Mouse (Mus musculus) forebrain, postnatal 0 days (tissue): ENCODE results near the gene Tmem198. TPM values are rescaled to one million over a fixed set of nuclear protein-coding genes. Genes with fewer than 3 reads are reported as not detected.
A peak's percentile ranks its signal among the peaks of the same experiment; 100 is the strongest.

Experiments
- ATAC-seq: fragments of 200-750 bp; cut with Nextera tagmentation; 2 replicates; pipeline ENCODE4 v1.8.0; 2017; ENCODE audit warnings: mild to moderate bottlenecking, moderate library complexity
- DNase-seq: peaks from one replicate; pipeline ENCODE4 v3.0.0-alpha.2; 2015
- H3K27ac ChIP-seq: fragments of 300-500 bp; sonication (generic); 2 replicates; pipeline ENCODE4 v1.5.1; 2014; ENCODE audit warnings: low read depth, mild to moderate bottlenecking, antibody characterized with exemption, low read length, moderate library complexity, mixed read lengths
- H3K27me3 ChIP-seq: fragments of 300-500 bp; sonication (generic); 2 replicates; pipeline ENCODE4 v1.6.1; 2014; ENCODE audit warnings: mild to moderate bottlenecking, low read length, mixed read lengths; ENCODE audit not compliant: insufficient read depth
- H3K36me3 ChIP-seq: fragments of 300-500 bp; sonication (generic); 2 replicates; pipeline ENCODE4 v1.6.1; 2014; ENCODE audit warnings: mild to moderate bottlenecking, moderate library complexity; ENCODE audit not compliant: insufficient read depth
- H3K4me1 ChIP-seq: fragments of 300-500 bp; sonication (generic); 2 replicates; pipeline ENCODE4 v1.6.1; 2014; ENCODE audit warnings: antibody characterized with exemption; ENCODE audit not compliant: insufficient read depth
- H3K4me2 ChIP-seq: fragments of 300-500 bp; sonication (generic); 2 replicates; pipeline ENCODE4 v1.6.1; 2014; ENCODE audit warnings: low read depth, mild to moderate bottlenecking, moderate library complexity
- H3K4me3 ChIP-seq: fragments of 300-500 bp; sonication (generic); 2 replicates; pipeline ENCODE4 v1.5.1; 2014; ENCODE audit warnings: low read depth, low read length, mixed read lengths
- H3K9ac ChIP-seq: fragments of 300-500 bp; sonication (generic); 2 replicates; pipeline ENCODE4 v1.6.1; 2014; ENCODE audit warnings: mild to moderate bottlenecking
- H3K9me3 ChIP-seq: fragments of 300-500 bp; sonication (generic); 2 replicates; pipeline ENCODE4 v1.6.1; 2016; ENCODE audit warnings: low read length
- CTCF ChIP-seq: sonication (generic); IDR thresholded peaks from 2 replicates; pipeline ENCODE4 v1.5.1; 2016; ENCODE audit warnings: antibody characterized with exemption, control low read depth, low read depth
- WGBS: fragments of 180-500 bp; shearing (Covaris S2); extraction: QIAGEN DNeasy Blood & Tissue Kit; methylation state at CpG from one replicate; pipeline ENCODE4 v1.1.7; 2014; 5-methylcytosine and 5-hydroxymethylcytosine counted together
- polyA plus RNA-seq: library from polyadenylated mRNA; unstranded; fragments of >200 nt; fragmentation: Nextera tagmentation; extraction: Ambion mirVana; gene quantifications from 2 replicates; pipeline ENCODE4 v1.2.1, GENCODE M21; 2015
- total RNA-seq: library from RNA; depleted of rRNA; stranded (reverse); fragments of >200 nt; gene quantifications from 2 replicates; pipeline ENCODE4 v1.2.3, GENCODE M21; 2014

Gene Tmem198
- total and polyA plus RNA-seq, 2 experiments from 2014 or later, result 54.8 to 61.2 TPM

GRCm38 (mm10) chr1:75460297-75460696, 19.0 kb upstream of the Tmem198 start:
- 55% methylated on average over 7 of the region's 7 CpGs for WGBS
- Histone ChIP-seq H3K27ac (no peak overlapping the region), H3K9me3 (no peaks in the 10 kb centered on the region), H3K9ac (no peak overlapping the region), H3K36me3 (no peaks in the 10 kb centered on the region), H3K4me3 (no peak overlapping the region), H3K4me1 (peaks cover 3% of the 10 kb centered on the region), H3K4me2 (no peak overlapping the region), H3K27me3 (peaks cover 16% of the 10 kb centered on the region)
- ATAC-seq (no peak), DNase-seq (no peak)
- no peak for TF ChIP-seq CTCF

- ATAC-seq (no peak), DNase-seq (no peak)
- peaks cover under 1% of the 10 kb centered on the region; the same call in 1 of the 2 replicates for H3K27me3 ChIP-seq
- no peaks in the 10 kb centered on the region for H3K36me3 ChIP-seq
- H3K4me2 ChIP-seq, result no peak overlapping the region
- H3K4me3 ChIP-seq, result no peak overlapping the region
- no peaks in the 10 kb centered on the region for H3K9me3 ChIP-seq
- H3K4me1 ChIP-seq, result peaks cover 4% of the 10 kb centered on the region
- no peak for TF ChIP-seq CTCF
- H3K27ac ChIP-seq, result no peak overlapping the region
- H3K9ac ChIP-seq, result no peak overlapping the region
- WGBS, result 63% methylated on average over 1 of the region's 1 CpGs
Measured at GRCm38 (mm10) chr1:75462636-75463035, 16.7 kb upstream of the Tmem198 start.

DNA sequence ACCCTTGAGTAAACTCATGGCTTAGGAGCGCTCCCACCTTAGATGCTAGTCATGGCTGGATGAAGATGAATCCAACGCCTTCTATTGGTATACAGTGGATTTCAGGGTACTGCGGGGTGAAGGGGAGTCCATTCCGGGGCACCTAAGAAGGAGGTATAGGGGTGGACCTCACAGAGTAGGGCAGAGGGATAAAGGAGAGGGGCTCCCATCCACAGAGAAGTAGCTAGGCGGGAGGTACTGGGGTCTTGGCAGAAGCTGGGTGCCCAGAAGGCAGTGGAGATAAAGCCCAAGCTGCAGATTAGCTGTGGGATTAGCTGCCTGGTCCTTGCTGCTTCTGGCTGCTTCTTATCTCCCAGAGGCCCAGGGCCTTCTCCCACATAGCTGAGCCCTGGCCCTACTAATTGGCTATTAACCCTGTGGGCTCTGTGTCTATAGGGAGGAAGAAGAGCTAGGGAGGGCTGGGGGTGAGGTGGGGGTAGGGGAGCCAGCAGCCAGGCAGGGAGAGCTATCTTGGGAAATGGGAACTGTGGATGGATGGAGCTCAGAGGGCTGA, 15.6 kb upstream of the Tmem198 start:
- H3K9ac ChIP-seq, result no peak overlapping the region
- no peak overlapping the region for H3K4me3 ChIP-seq
- H3K36me3 ChIP-seq, result no peaks in the 10 kb centered on the region
- H3K4me1 ChIP-seq, result peaks cover 4% of the 10 kb centered on the region
- DNase-seq, result no peak
- TF ChIP-seq CTCF, result no peak
- peaks cover 3% of the 10 kb centered on the region; the same call in 1 of the 2 replicates for H3K27me3 ChIP-seq
- 67% methylated on average over 5 of the region's 5 CpGs for WGBS
- H3K4me2 ChIP-seq, result no peak overlapping the region
- no peak for ATAC-seq
- no peak overlapping the region for H3K27ac ChIP-seq
- H3K9me3 ChIP-seq, result no peaks in the 10 kb centered on the region

DNA sequence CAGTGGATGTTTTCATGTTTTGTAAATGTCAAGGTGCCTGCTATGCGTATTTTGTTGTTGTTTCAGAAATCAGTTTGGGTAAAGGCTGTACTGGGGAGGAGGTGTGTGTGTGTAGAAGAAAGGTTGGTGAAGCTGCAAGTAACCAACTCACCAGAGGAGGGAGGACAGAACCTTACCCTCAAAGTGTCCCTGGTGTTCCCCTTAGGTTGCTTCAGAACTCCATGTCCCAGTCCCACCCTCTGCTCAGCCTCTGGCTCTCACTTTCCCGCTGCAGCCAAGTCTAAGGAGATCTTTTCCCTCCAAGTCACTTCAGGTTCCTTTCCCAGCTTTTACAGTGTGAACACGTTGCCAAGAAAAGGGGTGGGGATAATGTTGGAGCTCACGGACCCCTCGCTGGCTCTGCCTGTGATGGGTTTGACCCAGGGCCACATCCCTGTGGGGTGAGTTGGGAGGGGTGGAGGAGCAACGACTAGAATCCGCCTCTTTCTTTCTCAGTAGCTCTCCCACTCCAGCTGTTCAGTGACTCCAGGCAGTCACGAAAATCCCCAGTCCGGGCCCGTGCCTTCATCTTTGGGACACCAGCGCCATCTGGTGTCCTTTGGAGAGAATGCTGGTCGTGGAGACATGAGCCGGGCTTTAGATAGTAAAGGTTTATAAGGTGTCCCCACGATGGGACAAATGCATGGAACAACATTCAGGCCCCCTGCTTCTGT, 12.0 kb upstream of the Tmem198 start:
- ATAC-seq (peak; percentile 85), DNase-seq (peak; percentile 94)
- Histone ChIP-seq H3K4me2 (0 out of 2 replicates have a peak overlapping the region, but pooled peaks have one; percentile 31), H3K9ac (no peak overlapping the region), H3K4me1 (peaks cover 4% of the 10 kb centered on the region; the same call in 1 of the 2 replicates), H3K36me3 (peaks cover 7% of the 10 kb centered on the region), H3K27me3 (peaks cover 3% of the 10 kb centered on the region; the same call in 1 of the 2 replicates), H3K4me3 (no peak overlapping the region), H3K27ac (no peak overlapping the region), H3K9me3 (no peaks in the 10 kb centered on the region)
- peak; percentile 96 for TF ChIP-seq CTCF
- WGBS, result 8% methylated on average over 14 of the region's 14 CpGs

DNA sequence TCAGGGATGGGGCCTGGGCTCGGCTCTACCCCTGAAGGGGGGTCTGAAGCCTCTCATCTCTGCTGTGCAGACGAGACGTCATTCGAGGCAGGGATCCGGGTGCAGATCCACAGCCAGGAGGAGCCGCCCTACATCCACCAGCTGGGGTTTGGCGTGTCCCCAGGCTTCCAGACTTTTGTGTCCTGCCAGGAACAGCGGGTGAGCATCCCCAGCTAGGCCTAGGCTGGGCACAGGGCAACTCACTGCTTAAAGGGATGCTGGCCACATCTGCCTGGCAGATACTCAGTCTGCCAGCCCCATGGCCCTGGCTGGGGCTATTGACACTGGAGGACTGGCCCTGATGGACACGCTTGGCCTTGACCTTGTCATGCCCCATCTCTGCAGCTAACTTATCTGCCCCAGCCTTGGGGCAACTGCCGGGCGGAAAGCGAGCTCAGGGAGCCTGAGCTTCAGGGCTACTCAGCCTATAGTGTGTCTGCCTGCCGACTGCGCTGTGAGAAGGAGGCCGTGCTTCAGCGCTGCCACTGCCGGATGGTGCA, 10.0 kb upstream of the Tmem198 start:
- Histone ChIP-seq H3K27me3 (peaks cover 3% of the 10 kb centered on the region; the same call in 1 of the 2 replicates), H3K9me3 (no peaks in the 10 kb centered on the region), H3K4me1 (peaks cover 4% of the 10 kb centered on the region; the same call in 1 of the 2 replicates), H3K27ac (no peak overlapping the region), H3K9ac (no peak overlapping the region), H3K36me3 (peaks cover 26% of the 10 kb centered on the region), H3K4me3 (no peak overlapping the region), H3K4me2 (no peak overlapping the region)
- WGBS, result 82% methylated on average over 17 of the region's 17 CpGs
- ATAC-seq (no peak), DNase-seq (no peak)
- TF ChIP-seq CTCF, result no peak

DNA sequence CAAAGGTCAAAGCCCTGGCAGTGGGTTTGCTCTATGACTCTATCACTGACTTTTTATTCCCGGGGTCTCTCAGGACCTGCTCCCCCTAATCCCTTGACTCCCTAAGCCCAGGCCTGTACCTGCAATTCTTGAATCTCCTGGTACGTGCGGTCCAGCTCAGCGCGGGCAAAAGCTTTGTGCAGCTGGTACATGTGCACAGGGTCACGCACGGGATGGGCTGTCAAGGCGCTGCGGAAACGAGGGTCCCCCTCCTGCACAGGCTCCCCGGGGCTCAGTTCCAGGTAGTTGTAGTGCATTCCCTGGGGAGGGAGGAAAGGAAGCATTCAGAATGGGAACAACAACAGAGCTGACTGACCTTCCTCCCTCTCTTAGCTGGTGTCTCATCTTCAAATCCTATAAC, 2.9 kb upstream of the Tmem198 start:
- no peaks in the 10 kb centered on the region for H3K27me3 ChIP-seq
- no peak overlapping the region for H3K9ac ChIP-seq
- no peak for DNase-seq
- H3K4me1 ChIP-seq, result peaks cover 26% of the 10 kb centered on the region
- TF ChIP-seq CTCF, result no peak
- 95% methylated on average over 11 of the region's 11 CpGs for WGBS
- H3K9me3 ChIP-seq, result no peaks in the 10 kb centered on the region
- H3K4me2 ChIP-seq, result no peak overlapping the region
- ATAC-seq, result no peak
- H3K36me3 ChIP-seq, result peaks cover 53% of the 10 kb centered on the region
- H3K4me3 ChIP-seq, result no peak overlapping the region
- no peak overlapping the region for H3K27ac ChIP-seq
